Mouse (Mus musculus) MEL (cell line): ENCODE data around the gene Lsr. TPM values are rescaled to one million over a fixed set of nuclear protein-coding genes. Genes with fewer than 3 reads are reported as not detected.

ENCODE experiments used
- DNase-seq: peaks from one replicate; pipeline ENCODE4 v3.0.0; 2011; ENCODE audit warnings: low read depth, low spot score
- H3K27ac ChIP-seq: 2 replicates; pipeline ENCODE4 v1.5.1; 2012; ENCODE audit warnings: low read depth, mild to moderate bottlenecking, control low read depth, low read length, moderate library complexity; ENCODE audit not compliant: control insufficient read depth
- H3K27me3 ChIP-seq, 2 experiments: fragments of 150-350 bp in 1 of 2; sonication (generic) in 1 of 2; 2 replicates each; pipeline ENCODE4 v1.6.1; 2012; ENCODE audit warnings: low read length in 2 of 2, mild to moderate bottlenecking in 2 of 2, improper control_type of control experiment in 1 of 2, moderate library complexity in 1 of 2; ENCODE audit not compliant: insufficient read depth in 2 of 2, control insufficient read depth in 1 of 2
- H3K36me3 ChIP-seq, 2 experiments: 2 replicates each; pipeline ENCODE4 v1.6.1; 2012 to 2014; ENCODE audit warnings: low read length in 2 of 2, improper control_type of control experiment in 1 of 2, inconsistent platforms in 1 of 2, mild to moderate bottlenecking in 1 of 2; ENCODE audit not compliant: insufficient read depth in 2 of 2, control insufficient read depth in 1 of 2
- H3K4me1 ChIP-seq, 2 experiments: fragments of 150-350 bp in 1 of 2; sonication (generic) in 1 of 2; 2 replicates each; pipeline ENCODE4 v1.6.1; 2012; ENCODE audit warnings: low read length in 2 of 2, improper control_type of control experiment in 1 of 2, mild to moderate bottlenecking in 1 of 2; ENCODE audit not compliant: insufficient read depth in 2 of 2, control insufficient read depth in 1 of 2
- H3K4me3 ChIP-seq, 2 experiments: fragments of 150-350 bp in 1 of 2; sonication (generic) in 1 of 2; 2 replicates each; pipeline ENCODE4 v1.5.1; 2012; ENCODE audit warnings: low read depth in 2 of 2, low read length in 2 of 2, mild to moderate bottlenecking in 2 of 2, moderate library complexity in 2 of 2, control low read depth in 1 of 2, improper control_type of control experiment in 1 of 2; ENCODE audit not compliant: control insufficient read depth in 1 of 2, insufficient read depth in 1 of 2
- H3K79me2 ChIP-seq: 2 replicates; pipeline ENCODE4 v1.6.1; 2012; ENCODE audit warnings: mild to moderate bottlenecking, low read length, moderate library complexity; ENCODE audit not compliant: control insufficient read depth, poor library complexity, insufficient read depth
- H3K9ac ChIP-seq: 2 replicates; pipeline ENCODE4 v1.6.1; 2012; ENCODE audit warnings: low read depth, mild to moderate bottlenecking, control low read depth, low read length, moderate library complexity; ENCODE audit not compliant: control insufficient read depth, poor library complexity, severe bottlenecking
- H3K9me3 ChIP-seq: fragments of 150-350 bp; sonication (generic); replicated peaks from 2 replicates; pipeline ENCODE4 v1.6.1; 2012; ENCODE audit warnings: mild to moderate bottlenecking, low read length, improper control_type of control experiment, moderate library complexity; ENCODE audit not compliant: insufficient read depth
- CHD1 ChIP-seq: IDR thresholded peaks from 2 replicates; pipeline ENCODE4 v1.6.1; 2012; ENCODE audit warnings: low read depth, mild to moderate bottlenecking, inconsistent platforms, low read length, improper control_type of control experiment
- CHD2 ChIP-seq: IDR thresholded peaks from 2 replicates; pipeline ENCODE4 v1.6.1; 2011; ENCODE audit warnings: low read length, improper control_type of control experiment
- E2F4 ChIP-seq: IDR thresholded peaks from 2 replicates; pipeline ENCODE4 v1.6.1; 2011; ENCODE audit warnings: low read depth, low read length, improper control_type of control experiment, borderline replicate concordance
- ELF1 ChIP-seq: IDR thresholded peaks from 2 replicates; pipeline ENCODE4 v1.6.1; 2014; ENCODE audit warnings: low read depth, mild to moderate bottlenecking, inconsistent platforms, low read length, improper control_type of control experiment, moderate library complexity
- ETS1 ChIP-seq: IDR thresholded peaks from 2 replicates; pipeline ENCODE4 v1.6.1; 2012; ENCODE audit warnings: low read depth, mild to moderate bottlenecking, inconsistent platforms, low read length, improper control_type of control experiment, moderate library complexity
- GABPA ChIP-seq: IDR thresholded peaks from 2 replicates; pipeline ENCODE4 v1.6.1; 2012; ENCODE audit warnings: low read depth, mild to moderate bottlenecking, inconsistent platforms, low read length, improper control_type of control experiment, moderate library complexity
- HCFC1 ChIP-seq: IDR thresholded peaks from 2 replicates; pipeline ENCODE4 v1.6.1; 2012; ENCODE audit warnings: low read depth, mild to moderate bottlenecking, inconsistent platforms, low read length, improper control_type of control experiment, moderate library complexity
- JUND ChIP-seq: IDR thresholded peaks from 2 replicates; pipeline ENCODE4 v1.6.1; 2011; ENCODE audit warnings: low read depth, mild to moderate bottlenecking, improper control_type of control experiment, low read length
- MAFK ChIP-seq: IDR thresholded peaks from 2 replicates; pipeline ENCODE4 v1.6.1; 2011; ENCODE audit warnings: low read depth, mild to moderate bottlenecking, low read length, improper control_type of control experiment, borderline replicate concordance
- MAX ChIP-seq: IDR thresholded peaks from 2 replicates; pipeline ENCODE4 v1.6.1; 2011; ENCODE audit warnings: low read length, improper control_type of control experiment
- MAZ ChIP-seq: IDR thresholded peaks from 2 replicates; pipeline ENCODE4 v1.6.1; 2012; ENCODE audit warnings: low read depth, mild to moderate bottlenecking, inconsistent platforms, low read length, improper control_type of control experiment
- MEF2A ChIP-seq: IDR thresholded peaks from 2 replicates; pipeline ENCODE4 v1.6.1; 2014; ENCODE audit warnings: low read depth, mild to moderate bottlenecking, inconsistent platforms, low read length, improper control_type of control experiment; ENCODE audit not compliant: poor library complexity, insufficient replicate concordance, severe bottlenecking; ENCODE audit errors: extremely low read depth
- MYB ChIP-seq: IDR thresholded peaks from 2 replicates; pipeline ENCODE4 v1.6.1; 2011; ENCODE audit warnings: mild to moderate bottlenecking, low read depth, low read length, improper control_type of control experiment
- MYC ChIP-seq: IDR thresholded peaks from 2 replicates; pipeline ENCODE4 v1.6.1; 2011; ENCODE audit warnings: low read depth, mild to moderate bottlenecking, low read length, improper control_type of control experiment, moderate library complexity
- NELFE ChIP-seq: IDR thresholded peaks from 2 replicates; pipeline ENCODE4 v1.6.1; 2011; ENCODE audit warnings: low read depth, low read length, improper control_type of control experiment
- RCOR1 ChIP-seq: IDR thresholded peaks from 2 replicates; pipeline ENCODE4 v1.6.1; 2012; ENCODE audit warnings: low read depth, mild to moderate bottlenecking, inconsistent platforms, low read length, improper control_type of control experiment
- SIN3A ChIP-seq: IDR thresholded peaks from 2 replicates; pipeline ENCODE4 v1.6.1; 2012; ENCODE audit warnings: low read length, improper control_type of control experiment, inconsistent platforms
- TBP ChIP-seq: IDR thresholded peaks from 2 replicates; pipeline ENCODE4 v1.8.0; 2011; ENCODE audit warnings: low read depth, low read length, improper control_type of control experiment
- TCF12 ChIP-seq: IDR thresholded peaks from 2 replicates; pipeline ENCODE4 v1.6.1; 2014; ENCODE audit warnings: low read depth, mild to moderate bottlenecking, inconsistent platforms, low read length, improper control_type of control experiment, moderate library complexity
- USF1 ChIP-seq: IDR thresholded peaks from 2 replicates; pipeline ENCODE4 v1.6.1; 2014; ENCODE audit warnings: low read depth, mild to moderate bottlenecking, inconsistent platforms, low read length, improper control_type of control experiment, moderate library complexity
- USF2 ChIP-seq, 2 experiments: IDR thresholded peaks; 2 replicates each; pipeline ENCODE4 v1.6.1; 2011 to 2012; ENCODE audit warnings: improper control_type of control experiment in 2 of 2, low read length in 2 of 2, borderline replicate concordance in 1 of 2, inconsistent platforms in 1 of 2, low read depth in 1 of 2, mild to moderate bottlenecking in 1 of 2; ENCODE audit not compliant: insufficient read depth in 1 of 2
- ZKSCAN1 ChIP-seq: IDR thresholded peaks from 2 replicates; pipeline ENCODE4 v1.6.1; 2012; ENCODE audit warnings: low read depth, mild to moderate bottlenecking, inconsistent platforms, low read length, improper control_type of control experiment, moderate library complexity
- polyA plus RNA-seq, 2 experiments: library from polyadenylated mRNA; stranded (reverse) in 1 of 2; unstranded in 1 of 2; fragments of >175 nt in 1 of 2; fragments of >200 nt in 1 of 2; gene quantifications; 2 replicates each; pipeline versions ENCODE4 v1.2.1 to v1.2.4; 2012; ENCODE audit warnings: low replicate concordance in 2 of 2, low read depth in 1 of 2; ENCODE audit not compliant: insufficient read length in 2 of 2, insufficient read depth in 1 of 2, missing spikeins in 1 of 2
- total RNA-seq: library from RNA; depleted of rRNA; stranded (reverse); fragments of 300-350 nt; gene quantifications from 2 replicates; pipeline ENCODE4 v1.2.3, GENCODE M21; 2012

Lsr gene
- total and polyA plus RNA-seq, 3 experiments, result 0.22 TPM; not detected in 2

DNA sequence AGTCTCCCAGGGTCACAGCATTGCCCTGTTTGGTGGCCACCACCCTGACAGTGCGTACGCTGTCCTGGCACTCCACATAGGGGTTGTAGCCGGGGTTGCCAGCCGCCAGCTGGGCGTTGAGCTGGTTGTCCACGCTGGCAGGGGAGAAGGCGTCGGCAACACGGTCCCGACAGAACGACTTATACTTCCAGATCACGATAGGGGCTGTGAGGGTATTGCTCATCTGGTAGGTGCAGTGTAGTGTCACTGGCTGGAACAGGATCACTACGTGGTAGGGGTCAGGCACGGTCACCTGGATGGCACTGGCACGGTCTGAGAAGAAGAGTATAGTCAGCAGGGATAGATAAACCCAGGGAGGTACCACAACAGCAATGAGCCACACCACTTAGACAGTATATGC is 1.4 kb downstream of the Lsr start:
- Histone ChIP-seq H3K9me3 (no peaks in the 10 kb centered on the region), H3K79me2 (no peaks in the 10 kb centered on the region), H3K9ac (no peak overlapping the region), H3K4me1 (no peaks in the 10 kb centered on the region), H3K27ac (no peak overlapping the region), H3K36me3 (no peaks in the 10 kb centered on the region), H3K27me3 (peaks cover 0 to 2% of the 10 kb centered on the region in 2 experiments; a peak in 2 of 4 replicates), H3K4me3 (no peak overlapping the region)
- DNase-seq, result no peak
- TF ChIP-seq TCF12 (no peak), ELF1 (no peak), ZKSCAN1 (no peak), USF1 (no peak), CHD2 (no peak), MEF2A (no peak), MAFK (no peak), MYC (no peak), JUND (no peak)

DNA sequence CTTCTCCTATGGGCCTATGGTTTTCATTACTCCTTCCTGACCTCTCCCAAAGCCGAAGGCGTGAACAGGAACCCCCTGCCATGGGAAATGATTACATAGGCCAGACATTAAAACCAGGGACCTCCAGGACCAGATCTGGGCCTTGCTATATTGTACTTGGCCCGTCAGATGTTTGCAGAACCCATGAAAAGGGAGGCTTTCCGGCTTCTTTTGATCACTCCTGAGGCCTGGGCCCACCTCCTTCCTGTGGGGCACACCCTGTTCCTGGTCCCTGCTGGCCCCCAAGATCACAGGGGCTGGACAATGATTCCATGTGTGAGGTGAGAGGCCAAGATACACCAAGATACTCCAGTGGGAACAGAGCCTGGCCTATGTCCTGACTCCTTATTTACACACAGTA is 4.1 kb downstream of the Lsr start:
- no peaks in the 10 kb centered on the region for H3K4me1 ChIP-seq
- no peak overlapping the region for H3K4me3 ChIP-seq
- DNase-seq, result no peak
- no peak overlapping the region for H3K27ac ChIP-seq
- H3K79me2 ChIP-seq, result no peaks in the 10 kb centered on the region
- peaks cover 0 to 3% of the 10 kb centered on the region in 2 experiments; a peak in 2 of 4 replicates for H3K27me3 ChIP-seq
- H3K9me3 ChIP-seq, result no peaks in the 10 kb centered on the region
- H3K36me3 ChIP-seq, result no peaks in the 10 kb centered on the region
- TF ChIP-seq MYB, result no peak
- no peak overlapping the region for H3K9ac ChIP-seq

DNA sequence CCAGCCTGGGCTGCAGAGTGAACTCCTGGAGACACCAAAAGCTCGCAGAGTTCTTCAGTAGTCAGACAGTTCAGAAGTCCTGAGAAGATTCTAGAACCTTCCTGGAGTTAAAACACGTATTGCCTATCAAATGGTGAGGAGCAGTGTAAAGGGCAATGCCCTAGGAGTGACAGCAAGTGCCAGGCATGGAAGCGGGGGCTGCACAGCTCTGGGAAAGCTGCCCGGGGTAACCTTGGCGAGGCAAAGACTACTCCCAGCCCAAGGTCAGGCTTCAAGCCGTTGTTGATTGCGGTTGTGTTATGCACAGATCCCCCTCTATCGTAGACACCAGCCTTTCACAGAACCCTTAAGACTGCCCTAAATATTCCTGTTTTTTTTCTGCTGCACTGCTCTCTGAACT is 4.7 kb downstream of the Lsr start:
- no peaks in the 10 kb centered on the region for H3K4me1 ChIP-seq
- H3K36me3 ChIP-seq, result no peaks in the 10 kb centered on the region
- H3K4me3 ChIP-seq, result no peak overlapping the region
- no peaks in the 10 kb centered on the region for H3K9me3 ChIP-seq
- DNase-seq, result no peak
- H3K27ac ChIP-seq, result no peak overlapping the region
- H3K79me2 ChIP-seq, result no peaks in the 10 kb centered on the region
- peaks cover 0 to 3% of the 10 kb centered on the region in 2 experiments; a peak in 3 of 4 replicates for H3K27me3 ChIP-seq
- no peak for TF ChIP-seq ZKSCAN1
- no peak for TF ChIP-seq RCOR1
- no peak for TF ChIP-seq MEF2A
- TF ChIP-seq TBP, result no peak
- TF ChIP-seq SIN3A, result no peak
- no peak for TF ChIP-seq ELF1
- TF ChIP-seq E2F4, result no peak
- no peak for TF ChIP-seq CHD1
- TF ChIP-seq JUND, result no peak
- no peak for TF ChIP-seq NELFE
- TF ChIP-seq TCF12, result no peak
- TF ChIP-seq USF2 (IDR thresholded peaks at IDR 0.05; ENCODE audit: borderline replicate concordance in 1 of 2, insufficient read depth in 1 of 2, low read depth in 1 of 2, low read length in 2 of 2), result no peak
- TF ChIP-seq GABPA, result no peak
- TF ChIP-seq MAZ, result no peak
- TF ChIP-seq MAX, result no peak
- no peak for TF ChIP-seq MYC
- TF ChIP-seq HCFC1, result no peak
- TF ChIP-seq ETS1, result no peak
- H3K9ac ChIP-seq, result no peak overlapping the region
